Mouse (Mus musculus) lung, embryonic 14.5 days (tissue): ENCODE measurements around the gene Wfikkn1. TPM values are rescaled to one million over a fixed set of nuclear protein-coding genes. Genes with fewer than 3 reads are reported as not detected.

Source experiments
- ATAC-seq: fragments of 200-750 bp; cut with Nextera tagmentation; 2 replicates; pipeline ENCODE4 v1.8.0; 2017; ENCODE audit warnings: mild to moderate bottlenecking, moderate TSS enrichment, moderate library complexity; ENCODE audit not compliant: insufficient read depth
- DNase-seq: peaks from one replicate; pipeline ENCODE4 v3.0.0-alpha.2; 2015
- H3K27ac ChIP-seq: fragments of 300-500 bp; sonication (generic); 2 replicates; pipeline ENCODE4 v1.5.1; 2014; ENCODE audit warnings: low read depth, mild to moderate bottlenecking, moderate library complexity
- H3K27me3 ChIP-seq: fragments of 300-500 bp; sonication (generic); 2 replicates; pipeline ENCODE4 v1.6.1; 2014; ENCODE audit warnings: low read length, control low read depth; ENCODE audit not compliant: insufficient read depth
- H3K36me3 ChIP-seq: fragments of 300-500 bp; sonication (generic); 2 replicates; pipeline ENCODE4 v1.6.1; 2014; ENCODE audit warnings: control low read depth; ENCODE audit not compliant: insufficient read depth
- H3K4me1 ChIP-seq: fragments of 300-500 bp; sonication (generic); 2 replicates; pipeline ENCODE4 v1.6.1; 2014; ENCODE audit warnings: antibody characterized with exemption, control low read depth; ENCODE audit not compliant: insufficient read depth
- H3K4me2 ChIP-seq: fragments of 300-500 bp; sonication (generic); 2 replicates; pipeline ENCODE4 v1.6.1; 2014; ENCODE audit warnings: mild to moderate bottlenecking
- H3K4me3 ChIP-seq: fragments of 300-500 bp; sonication (generic); 2 replicates; pipeline ENCODE4 v1.5.1; 2014; ENCODE audit warnings: low read depth, low read length
- H3K9ac ChIP-seq: fragments of 300-500 bp; sonication (generic); 2 replicates; pipeline ENCODE4 v1.6.1; 2014
- H3K9me3 ChIP-seq: fragments of 300-500 bp; sonication (generic); 2 replicates; pipeline ENCODE4 v1.6.1; 2016; ENCODE audit warnings: low read depth, low read length, control low read depth
- CTCF ChIP-seq: IDR thresholded peaks from 2 replicates; pipeline ENCODE4 v1.5.1; 2016; ENCODE audit warnings: antibody characterized with exemption, low read depth
- WGBS: fragments of 180-500 bp; shearing (Covaris S2); extraction: QIAGEN DNeasy Blood & Tissue Kit; methylation state at CpG from one replicate; pipeline ENCODE4 v1.1.7; 2014; 5-methylcytosine and 5-hydroxymethylcytosine counted together
- polyA plus RNA-seq: library from polyadenylated mRNA; unstranded; fragments of >200 nt; fragmentation: Nextera tagmentation; extraction: Ambion mirVana; gene quantifications from 2 replicates; pipeline ENCODE4 v1.2.1, GENCODE M21; 2014

The Wfikkn1 gene
- polyA plus RNA-seq, 1 experiment from 2014 or later: 0.87 TPM

DNA sequence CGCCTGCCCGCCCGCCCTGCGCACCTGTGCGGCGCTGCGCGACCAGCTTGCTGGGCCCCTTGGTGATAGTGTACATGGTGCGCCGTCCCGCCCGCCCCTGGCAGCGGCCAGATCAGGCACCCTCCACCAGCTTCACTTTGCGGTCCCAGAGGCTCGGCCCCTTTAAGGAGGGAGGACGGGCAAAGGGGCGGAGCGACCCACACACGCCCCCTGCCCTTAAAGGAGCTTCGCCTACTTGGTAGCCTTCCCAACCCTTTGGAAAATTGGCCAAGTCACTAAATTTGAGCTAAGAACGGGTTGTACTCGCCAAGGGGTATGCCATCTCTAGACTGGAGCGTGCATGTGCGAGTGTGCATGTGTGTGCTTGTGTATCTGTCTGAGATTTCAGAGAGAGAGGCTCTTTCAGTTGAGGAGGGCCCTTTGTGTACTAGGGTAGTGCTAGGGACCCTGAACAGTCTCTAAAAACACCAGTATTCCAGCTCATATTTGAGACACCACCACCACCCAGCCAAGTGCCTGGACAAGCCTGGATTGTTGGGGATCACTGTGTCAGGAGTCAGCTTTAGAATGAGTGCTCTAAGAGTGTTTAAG is 12.0 kb downstream of the Wfikkn1 start, which contains the start of gene Mcrip2:
TSS of gene Mcrip2 (minus strand) at position 164 of the 591 bp plus-strand sequence.
- no peaks in the 10 kb centered on the region for H3K27me3 ChIP-seq
- under 1% methylated on average over 24 of the region's 24 CpGs for WGBS
- 0 out of 2 replicates have a peak, but pooled peaks cover 3% of the 10 kb centered on the region for H3K4me1 ChIP-seq
- H3K4me2 ChIP-seq: peak within 1 kb of the TSS; percentile 98
- ATAC-seq: peak; percentile 91
- H3K36me3 ChIP-seq: no peaks in the 10 kb centered on the region
- DNase-seq: peak; percentile 90
- H3K9me3 ChIP-seq: no peaks in the 10 kb centered on the region
- TF ChIP-seq CTCF: peak; percentile 26; the same call in 1 of the 2 replicates
- H3K27ac ChIP-seq: peak within 1 kb of the TSS; percentile 48; the same call in 1 of the 2 replicates
- peak within 1 kb of the TSS; percentile 56 for H3K9ac ChIP-seq
- peak within 1 kb of the TSS; percentile 80 for H3K4me3 ChIP-seq

DNA sequence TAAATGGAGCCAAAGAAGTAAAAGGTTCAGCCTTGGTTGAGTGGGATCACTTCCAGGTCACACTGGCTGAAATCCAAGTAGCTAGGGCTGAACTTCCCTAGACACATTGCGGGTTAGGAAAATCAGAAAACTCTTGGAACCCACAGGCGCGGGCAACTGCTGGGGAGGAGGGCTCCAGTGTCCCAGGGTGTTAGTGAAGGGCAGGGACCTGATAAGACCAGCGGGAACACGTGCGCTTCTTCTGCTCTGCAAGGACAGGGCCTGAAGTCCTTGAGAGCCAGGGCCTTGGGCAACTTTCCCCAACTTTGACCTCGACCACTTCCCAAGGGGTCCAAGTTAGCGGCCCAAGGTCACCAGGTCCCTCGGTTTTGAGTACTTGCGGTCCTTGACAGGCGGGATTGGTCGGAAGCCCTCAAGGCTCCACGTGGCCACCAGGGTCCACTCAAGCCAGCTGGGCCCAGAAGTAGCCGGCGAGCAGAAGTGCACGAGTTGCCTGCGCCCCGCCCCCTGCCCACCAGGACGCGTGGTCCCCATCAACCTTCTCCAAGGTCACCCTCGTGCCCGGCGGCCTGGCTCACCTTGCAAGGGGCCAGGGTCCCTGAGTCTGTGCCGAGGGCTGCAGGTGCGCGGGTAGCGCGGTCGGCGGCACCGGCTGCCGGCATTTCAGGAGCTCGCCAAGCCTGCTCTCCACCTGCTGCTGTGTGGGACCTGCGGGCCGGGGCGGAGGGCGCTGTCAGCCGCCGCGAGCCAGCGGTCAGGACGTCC is 12.6 kb downstream of the Wfikkn1 start:
- no peak for TF ChIP-seq CTCF
- WGBS: under 1% methylated on average over 40 of the region's 42 CpGs
- Histone ChIP-seq H3K36me3 (no peaks in the 10 kb centered on the region), H3K4me3 (peak overlapping the region; percentile 80), H3K9ac (peak overlapping the region; percentile 56), H3K27me3 (no peaks in the 10 kb centered on the region), H3K27ac (peak overlapping the region; percentile 48; the same call in 1 of the 2 replicates), H3K9me3 (no peaks in the 10 kb centered on the region), H3K4me1 (0 out of 2 replicates have a peak, but pooled peaks cover 3% of the 10 kb centered on the region), H3K4me2 (peak overlapping the region; percentile 98)
- ATAC-seq (peak; percentile 36), DNase-seq (peak; percentile 42)

DNA sequence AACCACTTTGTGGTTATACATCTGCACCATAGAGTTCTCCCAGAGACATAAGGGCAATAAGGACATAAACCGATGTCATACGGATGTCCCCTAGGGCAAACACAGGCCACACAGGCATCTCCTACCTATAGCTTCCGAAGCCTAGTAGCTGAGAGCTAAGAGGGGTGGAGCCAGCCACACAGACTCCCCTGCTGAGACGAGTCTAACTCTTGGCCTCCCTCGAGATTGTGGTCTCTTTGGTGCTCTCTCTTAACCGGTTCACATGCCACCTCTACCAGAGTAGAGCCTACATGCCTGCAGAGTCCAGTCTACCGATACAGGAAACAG is 13.2 kb downstream of the Wfikkn1 start:
- H3K27ac ChIP-seq: no peak overlapping the region
- no peaks in the 10 kb centered on the region for H3K27me3 ChIP-seq
- ATAC-seq (no peak), DNase-seq (no peak)
- 12% methylated on average over 7 of the region's 7 CpGs for WGBS
- H3K36me3 ChIP-seq: no peaks in the 10 kb centered on the region
- peak overlapping the region; percentile 56; the same call in 1 of the 2 replicates for H3K9ac ChIP-seq
- 0 out of 2 replicates have a peak, but pooled peaks cover 3% of the 10 kb centered on the region for H3K4me1 ChIP-seq
- peak overlapping the region; percentile 80 for H3K4me3 ChIP-seq
- peak overlapping the region; percentile 98 for H3K4me2 ChIP-seq
- no peaks in the 10 kb centered on the region for H3K9me3 ChIP-seq
- TF ChIP-seq CTCF: no peak

DNA sequence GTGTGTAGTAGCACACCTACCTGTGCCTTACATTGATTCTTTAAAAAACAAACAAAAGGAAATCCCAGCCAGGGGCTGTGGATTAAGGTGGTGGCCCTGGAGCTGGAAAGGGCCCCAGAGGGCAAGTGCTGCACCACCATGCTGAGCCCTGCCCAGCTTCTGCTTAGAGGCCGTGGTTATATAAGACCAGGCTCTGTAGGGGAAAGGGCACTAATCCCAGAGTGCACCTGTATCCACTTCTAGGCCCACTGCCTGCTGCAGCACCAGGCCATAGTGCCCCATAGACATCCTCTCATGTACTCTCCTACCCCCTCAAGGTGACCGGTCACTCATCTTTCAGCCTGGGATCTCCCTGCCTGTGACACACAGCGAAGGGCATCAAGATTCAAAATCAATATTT is 14.5 kb downstream of the Wfikkn1 start:
- no peaks in the 10 kb centered on the region for H3K36me3 ChIP-seq
- H3K4me1 ChIP-seq: 0 out of 2 replicates have a peak, but pooled peaks cover 3% of the 10 kb centered on the region
- no peak for DNase-seq
- no peak overlapping the region for H3K9ac ChIP-seq
- WGBS: 85% methylated on average over 3 of the region's 3 CpGs
- H3K4me3 ChIP-seq: no peak overlapping the region
- no peaks in the 10 kb centered on the region for H3K27me3 ChIP-seq
- no peaks in the 10 kb centered on the region for H3K9me3 ChIP-seq
- H3K4me2 ChIP-seq: no peak overlapping the region
- no peak for TF ChIP-seq CTCF
- no peak for ATAC-seq
- no peak overlapping the region for H3K27ac ChIP-seq

DNA sequence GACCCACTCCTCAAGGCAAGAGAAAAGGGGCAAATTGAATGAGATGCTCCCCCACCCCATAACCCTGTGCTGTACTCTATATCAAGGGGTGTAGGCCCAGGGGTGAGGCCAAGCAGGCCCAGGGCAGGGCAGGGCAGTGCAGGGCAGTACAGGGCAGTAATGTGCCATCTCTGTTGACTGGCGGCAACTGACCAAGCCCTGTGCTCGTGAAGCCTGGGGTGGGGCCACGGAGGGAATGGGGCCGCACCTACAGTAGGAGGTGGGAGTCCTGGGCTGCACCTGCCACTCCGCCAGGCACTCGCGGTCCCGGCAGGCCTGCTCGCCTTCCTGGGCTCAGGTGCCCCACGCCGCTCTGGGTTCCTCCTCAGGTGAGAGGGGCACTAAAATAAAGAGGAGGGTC is 15.4 kb downstream of the Wfikkn1 start:
- TF ChIP-seq CTCF: no peak
- H3K4me2 ChIP-seq: no peak overlapping the region
- H3K36me3 ChIP-seq: no peaks in the 10 kb centered on the region
- H3K4me1 ChIP-seq: 0 out of 2 replicates have a peak, but pooled peaks cover 8% of the 10 kb centered on the region
- no peak for ATAC-seq
- no peak overlapping the region for H3K9ac ChIP-seq
- no peaks in the 10 kb centered on the region for H3K9me3 ChIP-seq
- H3K27me3 ChIP-seq: no peaks in the 10 kb centered on the region
- H3K27ac ChIP-seq: no peak overlapping the region
- DNase-seq: no peak
- no peak overlapping the region for H3K4me3 ChIP-seq
- WGBS: 87% methylated on average over 11 of the region's 11 CpGs

DNA sequence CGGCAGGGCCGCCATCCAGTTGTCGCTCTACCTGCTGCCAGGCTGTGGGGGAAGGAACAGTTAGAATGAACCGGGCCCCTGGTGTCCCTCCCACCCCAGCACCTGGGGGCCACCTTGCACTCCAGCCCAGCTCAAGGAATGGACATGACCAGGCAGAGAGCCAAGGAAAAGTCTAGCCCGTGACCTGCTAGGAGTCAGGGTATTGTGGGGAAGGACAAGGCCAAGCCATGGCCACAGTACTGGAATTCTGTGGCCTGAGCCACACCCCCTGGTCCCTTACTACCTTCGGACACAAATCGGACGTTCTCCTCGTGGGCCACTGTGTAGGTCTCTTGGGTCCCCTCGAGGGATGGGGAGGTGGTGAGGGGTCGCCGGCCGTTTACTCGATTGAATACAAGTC is 16.3 kb downstream of the Wfikkn1 start:
- WGBS: 86% methylated on average over 14 of the region's 14 CpGs

DNA sequence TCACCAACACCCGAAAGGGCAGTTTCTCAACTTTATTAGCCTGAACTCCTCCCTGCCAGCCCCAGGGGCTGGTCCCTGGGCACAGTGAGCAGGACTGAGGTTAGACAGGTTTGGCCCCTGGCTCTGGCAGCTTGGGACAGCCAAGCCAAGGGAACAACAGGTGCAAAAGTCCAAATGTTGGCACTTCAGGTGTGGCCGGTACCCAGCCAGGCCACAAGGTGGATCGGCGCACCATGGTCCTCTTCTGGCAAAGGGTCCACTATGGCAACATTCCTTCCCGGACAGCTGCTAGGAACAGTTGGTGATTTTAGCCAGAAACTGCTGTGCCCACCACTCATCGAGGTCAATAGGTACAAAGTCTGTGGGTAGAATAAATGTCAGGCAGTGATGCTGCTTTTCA is 17.0 kb downstream of the Wfikkn1 start:
- Histone ChIP-seq H3K4me1 (0 out of 2 replicates have a peak, but pooled peaks cover 6% of the 10 kb centered on the region), H3K4me3 (no peak overlapping the region), H3K27ac (no peak overlapping the region), H3K9me3 (no peaks in the 10 kb centered on the region), H3K27me3 (no peaks in the 10 kb centered on the region), H3K4me2 (no peak overlapping the region), H3K9ac (no peak overlapping the region), H3K36me3 (no peaks in the 10 kb centered on the region)
- ATAC-seq: no peak
- no peak for DNase-seq
- WGBS: 86% methylated on average over 6 of the region's 6 CpGs
- TF ChIP-seq CTCF: no peak

More for the DNA sequence above, 16.3 kb downstream of the Wfikkn1 start:
- ATAC-seq (no peak), DNase-seq (no peak)
- Histone ChIP-seq H3K4me3 (no peak overlapping the region), H3K4me2 (no peak overlapping the region), H3K36me3 (no peaks in the 10 kb centered on the region), H3K9me3 (no peaks in the 10 kb centered on the region), H3K4me1 (0 out of 2 replicates have a peak, but pooled peaks cover 8% of the 10 kb centered on the region), H3K27ac (no peak overlapping the region), H3K9ac (no peak overlapping the region), H3K27me3 (no peaks in the 10 kb centered on the region)
- no peak for TF ChIP-seq CTCF
